In the genomic region with DNA sequence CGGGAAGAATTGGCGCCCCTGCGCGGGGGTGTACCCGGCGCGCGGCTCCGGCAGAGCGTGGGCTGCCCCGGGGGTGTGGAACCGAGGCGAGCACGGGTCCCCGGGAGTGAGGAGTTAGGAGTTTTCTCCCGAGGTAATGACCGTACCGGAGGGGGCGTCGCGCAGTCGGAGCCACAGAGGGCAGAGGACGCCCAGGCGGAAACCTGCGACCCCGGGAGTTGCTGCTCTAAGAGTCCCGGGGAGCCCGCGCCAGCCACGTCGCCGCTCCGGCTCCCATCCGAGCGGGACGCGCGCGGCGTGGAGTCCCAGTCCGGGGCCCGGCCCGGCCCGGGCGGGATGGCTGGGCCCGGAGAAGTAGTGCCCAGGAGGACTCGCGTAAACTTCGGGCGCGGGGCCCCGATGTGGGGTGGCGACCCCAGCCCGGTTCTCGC, we compare ENCODE assay signal across 8 mouse cellular contexts. TPM values are rescaled to one million over a fixed set of nuclear protein-coding genes. Genes with fewer than 3 reads are reported as not detected.
DNase-seq lines count a peak whose midpoint lies in the region; ATAC-seq and TF ChIP-seq lines count a peak whose summit lies in the region.

No protein-coding gene starts in this region.

- peak; percentile 69 for ATAC-seq in midbrain, embryonic 12.5 days (ENCODE audit: low FRiP score, low read depth)

- TF ChIP-seq EP300 in ES-Bruce4 (IDR thresholded peaks at IDR 0.05; ENCODE audit: insufficient read depth, low read depth, low read length): no peak

- H3K27ac ChIP-seq in kidney, adult 2 months (ENCODE audit: insufficient read depth, low read depth, low read length): peak overlapping the region; percentile 87
- peak overlapping the region; percentile 5 for H3K27ac ChIP-seq in ES-Bruce4 (ENCODE audit: insufficient read depth, low read length)
- peak overlapping the region; percentile 92 for H3K27ac ChIP-seq in midbrain, embryonic 12.5 days (replicated peaks)

- no peak for TF ChIP-seq CTCF in kidney, adult 2 months (conservative IDR thresholded peaks at IDR 0.05; ENCODE audit: insufficient read depth, insufficient read length, low read depth, low read length)
- no peak for TF ChIP-seq CTCF in ES-Bruce4 (IDR thresholded peaks at IDR 0.05; ENCODE audit: low read depth, low read length)

- no peaks in the 10 kb centered on the region for H3K27me3 ChIP-seq in kidney, adult 2 months (replicated peaks; ENCODE audit: control insufficient read depth, insufficient read depth, low read length)
- H3K27me3 ChIP-seq in ES-Bruce4 (ENCODE audit: control insufficient read depth, insufficient read depth, low read length, poor library complexity, severe bottlenecking): no peaks in the 10 kb centered on the region
- H3K27me3 ChIP-seq in midbrain, embryonic 12.5 days: peaks cover 14% of the 10 kb centered on the region

- DNase-seq in kidney, adult 2 months: peak; percentile 51
- DNase-seq in kidney, postnatal 10 days: no peak
- DNase-seq in embryo, embryonic 9.5 days (ENCODE audit: extremely low spot score): peak; percentile 74
- peak; percentile 62 for DNase-seq in induced T-regulatory cell, adult 2 months (ENCODE audit: low read depth)
- DNase-seq in yolk sac, embryonic 10.5 days (ENCODE audit: low spot score): peak; percentile 63
- no peak for DNase-seq in left cerebral cortex, adult 9 months (ENCODE audit: low spot score in 2 of 2)

- H3K4me3 ChIP-seq in kidney, adult 2 months (ENCODE audit: insufficient read depth, low read depth, low read length): peak overlapping the region; percentile 80
- H3K4me3 ChIP-seq in ES-Bruce4 (ENCODE audit: low read depth, low read length): peak overlapping the region; percentile 76
- H3K4me3 ChIP-seq in midbrain, embryonic 12.5 days: peak overlapping the region; percentile 89

- no peak for TF ChIP-seq POLR2A in kidney, adult 2 months (IDR thresholded peaks at IDR 0.05; ENCODE audit: low read depth, low read length)
- TF ChIP-seq POLR2A in ES-Bruce4 (IDR thresholded peaks at IDR 0.05; ENCODE audit: insufficient read depth, low read length): no peak

- no peaks in the 10 kb centered on the region for H3K9me3 ChIP-seq in ES-Bruce4 (replicated peaks; ENCODE audit: control insufficient read depth, insufficient read depth, low read length, poor library complexity, severe bottlenecking)
- no peaks in the 10 kb centered on the region for H3K9me3 ChIP-seq in midbrain, embryonic 12.5 days

- H3K9ac ChIP-seq in ES-Bruce4 (ENCODE audit: low read depth, poor library complexity, severe bottlenecking): peak overlapping the region; percentile 99
- peak overlapping the region; percentile 89 for H3K9ac ChIP-seq in midbrain, embryonic 12.5 days (replicated peaks)

- H3K4me1 ChIP-seq in kidney, adult 2 months (ENCODE audit: control insufficient read depth, insufficient read depth, low read length): peaks cover 9% of the 10 kb centered on the region; the same call in 1 of the 2 replicates
- H3K4me1 ChIP-seq in ES-Bruce4 (ENCODE audit: control insufficient read depth, insufficient read depth, low read length): no peaks in the 10 kb centered on the region
- H3K4me1 ChIP-seq in midbrain, embryonic 12.5 days: no peaks in the 10 kb centered on the region

- H3K36me3 ChIP-seq in kidney, adult 2 months (ENCODE audit: control insufficient read depth, insufficient read depth, low read length): no peaks in the 10 kb centered on the region
- no peaks in the 10 kb centered on the region for H3K36me3 ChIP-seq in ES-Bruce4 (ENCODE audit: control insufficient read depth, insufficient read depth, low read length, poor library complexity, severe bottlenecking)
- no peaks in the 10 kb centered on the region for H3K36me3 ChIP-seq in midbrain, embryonic 12.5 days

- WGBS in kidney, adult 2 months: under 1% methylated on average over 51 of the region's 55 CpGs
- WGBS in midbrain, embryonic 12.5 days: under 1% methylated on average over 54 of the region's 55 CpGs

- peak overlapping the region; percentile 83 for H3K4me2 ChIP-seq in midbrain, embryonic 12.5 days (replicated peaks)

RNA-seq across cellular contexts. Expression of a gene that starts 0.5 kb away (rescaled TPM):
- 2.7 and 2.9 TPM in 2 replicates for polyA plus RNA-seq in kidney, adult 2 months (2012; rRNA removed)
- 35.4 and 40.9 TPM in 2 replicates for polyA plus RNA-seq in ES-Bruce4 (2011; ENCODE audit: insufficient read depth, insufficient read length, low read depth, missing spikeins)
- polyA plus RNA-seq in midbrain, embryonic 12.5 days (2016; fragmentation: Nextera tagmentation; extraction: Ambion mirVana): 12.9 and 13.2 TPM in 2 replicates

Comparison
In these comparisons a context has a peak if more than half of its experiments do, and no peak if none do; other contexts are left out.
1. DNase-seq: peak in kidney, adult 2 months (single experiment), embryo, embryonic 9.5 days (single experiment), induced T-regulatory cell, adult 2 months (single experiment) and yolk sac, embryonic 10.5 days (single experiment); none in kidney, postnatal 10 days (single experiment) and left cerebral cortex, adult 9 months (0 of 2).
2. H3K27ac ChIP-seq: peak in every context shown above with its lines; median percentile 92 in midbrain, embryonic 12.5 days; 87 in kidney, adult 2 months; 5 in ES-Bruce4.
3. Peak in every context shown above with its lines, with median percentiles within 50 percentile points of each other: H3K4me3 ChIP-seq.